Mouse (Mus musculus) midbrain, embryonic 10.5 days (tissue): ENCODE results near the gene Swt1. TPM values are rescaled to one million over a fixed set of nuclear protein-coding genes. Genes with fewer than 3 reads are reported as not detected.
A peak's percentile ranks its signal among the peaks of the same experiment; 100 is the strongest.
"Not testable (repeated sequence)": the region's sequence is repeated elsewhere in the genome, so short reads cannot be mapped to it uniquely, and the experiment has no call there.

Experiments used
- DNase-seq: peaks from one replicate; pipeline ENCODE4 v3.0.0-alpha.2; 2017; ENCODE audit warnings: low spot score
- H3K27ac ChIP-seq: fragments of 300-500 bp; sonication (generic); replicated peaks from 2 replicates; pipeline ENCODE4 v1.5.1; 2016; ENCODE audit warnings: mild to moderate bottlenecking
- H3K27me3 ChIP-seq: fragments of 300-500 bp; sonication (generic); 2 replicates; pipeline ENCODE4 v1.6.1; 2016; ENCODE audit warnings: low read depth, mild to moderate bottlenecking; ENCODE audit not compliant: poor library complexity, severe bottlenecking
- H3K36me3 ChIP-seq: fragments of 300-500 bp; sonication (generic); 2 replicates; pipeline ENCODE4 v1.6.1; 2016; ENCODE audit warnings: mild to moderate bottlenecking, moderate library complexity
- H3K4me1 ChIP-seq: fragments of 300-500 bp; sonication (generic); 2 replicates; pipeline ENCODE4 v1.6.1; 2016
- H3K4me3 ChIP-seq: fragments of 300-500 bp; sonication (generic); 2 replicates; pipeline ENCODE4 v1.5.1; 2016; ENCODE audit warnings: mild to moderate bottlenecking, moderate library complexity
- H3K9me3 ChIP-seq: fragments of 300-500 bp; sonication (generic); replicated peaks from 2 replicates; pipeline ENCODE4 v1.6.1; 2016; ENCODE audit warnings: mild to moderate bottlenecking
- WGBS: fragments of 180-500 bp; shearing (Covaris S2); methylation state at CpG from one replicate; pipeline ENCODE4 v1.1.7; 2016; 5-methylcytosine and 5-hydroxymethylcytosine counted together
- polyA plus RNA-seq: library from polyadenylated mRNA; unstranded; fragments of >200 nt; fragmentation: Nextera tagmentation; extraction: Ambion mirVana; gene quantifications from 2 replicates; pipeline ENCODE4 v1.2.1, GENCODE M21; 2016

The Swt1 gene
- polyA plus RNA-seq, 1 experiment from 2014 or later, result 22.8 TPM

- WGBS, result 89% methylated on average over 2 of the region's 2 CpGs
- no peak for DNase-seq
- H3K36me3 ChIP-seq, result peaks cover 88% of the 10 kb centered on the region
Observed at GRCm38 (mm10) chr1:151352911-151353310, 75.3 kb downstream of the Swt1 start.

GRCm38 (mm10) chr1:151348293-151348692, 80.0 kb downstream of the Swt1 start:
- H3K27ac ChIP-seq, H3K4me3 ChIP-seq, DNase-seq, H3K27me3 ChIP-seq, H3K9me3 ChIP-seq: not testable (repeated sequence)
- Histone ChIP-seq H3K36me3 (peaks cover 42% of the 10 kb centered on the region), H3K4me1 (peaks cover 31% of the 10 kb centered on the region)
- WGBS, result 87% methylated on average over 4 of the region's 4 CpGs

More at GRCm38 (mm10) chr1:151352911-151353310, 75.3 kb downstream of the Swt1 start:
- H3K4me1 ChIP-seq, result peaks cover 3% of the 10 kb centered on the region; the same call in 1 of the 2 replicates
- H3K9me3 ChIP-seq, result no peaks in the 10 kb centered on the region
- H3K4me3 ChIP-seq, result no peak overlapping the region
- no peak overlapping the region for H3K27ac ChIP-seq
- H3K27me3 ChIP-seq, result no peaks in the 10 kb centered on the region

- Histone ChIP-seq H3K4me1 (peaks cover 41% of the 10 kb centered on the region), H3K4me3 (peak overlapping the region; percentile 95), H3K36me3 (peaks cover 26% of the 10 kb centered on the region), H3K27ac (no peak overlapping the region), H3K9me3 (no peaks in the 10 kb centered on the region), H3K27me3 (no peaks in the 10 kb centered on the region)
- 60% methylated on average over 6 of the region's 6 CpGs for WGBS
- DNase-seq, result no peak
Observed at GRCm38 (mm10) chr1:151346681-151347127, 81.6 kb downstream of the Swt1 start.

- Histone ChIP-seq H3K9me3 (no peaks in the 10 kb centered on the region), H3K4me3 (peak overlapping the region; percentile 95), H3K36me3 (peaks cover 17% of the 10 kb centered on the region), H3K4me1 (peaks cover 41% of the 10 kb centered on the region), H3K27ac (peak overlapping the region; percentile 99), H3K27me3 (no peaks in the 10 kb centered on the region)
- no peak for DNase-seq
Observed at GRCm38 (mm10) chr1:151345863-151346195, 82.4 kb downstream of the Swt1 start.

- H3K9me3 ChIP-seq, result no peaks in the 10 kb centered on the region
- H3K27ac ChIP-seq, result peak overlapping the region; percentile 99
- peaks cover 12% of the 10 kb centered on the region for H3K36me3 ChIP-seq
- H3K4me3 ChIP-seq, result peak overlapping the region; percentile 95
- no peaks in the 10 kb centered on the region for H3K27me3 ChIP-seq
- DNase-seq, result peak; percentile 93
- peaks cover 41% of the 10 kb centered on the region for H3K4me1 ChIP-seq
- WGBS, result under 1% methylated on average over 55 of the region's 55 CpGs
Observed at GRCm38 (mm10) chr1:151345109-151345862, 83.0 kb downstream of the Swt1 start.

- H3K36me3 ChIP-seq, result peaks cover 4% of the 10 kb centered on the region
- DNase-seq, result peak; percentile 97
- WGBS, result under 1% methylated on average over 97 of the region's 104 CpGs
- peaks cover 49% of the 10 kb centered on the region for H3K4me1 ChIP-seq
- no peaks in the 10 kb centered on the region for H3K9me3 ChIP-seq
- peak within 1 kb of the TSS; percentile 99 for H3K27ac ChIP-seq
- H3K4me3 ChIP-seq, result peak within 1 kb of the TSS; percentile 95
- H3K27me3 ChIP-seq, result no peaks in the 10 kb centered on the region
Observed at GRCm38 (mm10) chr1:151344283-151345108, 83.8 kb downstream of the Swt1 start, which contains the start of gene Ivns1abp. Ivns1abp (plus strand) TSS chr1:151344477.

- under 1% methylated on average over 17 of the region's 17 CpGs for WGBS
- H3K27ac ChIP-seq, result peak overlapping the region; percentile 99
- peak; percentile 23 for DNase-seq
- H3K4me3 ChIP-seq, result peak overlapping the region; percentile 95
- H3K36me3 ChIP-seq, result no peaks in the 10 kb centered on the region
- H3K27me3 ChIP-seq, result no peaks in the 10 kb centered on the region
- no peaks in the 10 kb centered on the region for H3K9me3 ChIP-seq
- peaks cover 55% of the 10 kb centered on the region for H3K4me1 ChIP-seq
Observed at GRCm38 (mm10) chr1:151343571-151344282, 84.5 kb downstream of the Swt1 start.

GRCm38 (mm10) chr1:151342968-151343367, 85.3 kb downstream of the Swt1 start:
- 59% methylated on average over 6 of the region's 6 CpGs for WGBS
- Histone ChIP-seq H3K9me3 (no peaks in the 10 kb centered on the region), H3K4me3 (peak overlapping the region; percentile 95; the same call in 1 of the 2 replicates), H3K36me3 (no peaks in the 10 kb centered on the region), H3K27ac (no peak overlapping the region), H3K27me3 (no peaks in the 10 kb centered on the region), H3K4me1 (peaks cover 61% of the 10 kb centered on the region)
- no peak for DNase-seq

GRCm38 (mm10) chr1:151342311-151342710, 85.9 kb downstream of the Swt1 start:
- WGBS, result 69% methylated on average over 3 of the region's 3 CpGs
- H3K27ac ChIP-seq, result no peak overlapping the region

GRCm38 (mm10) chr1:151341321-151342044, 86.8 kb downstream of the Swt1 start:
- WGBS, result 77% methylated on average over 8 of the region's 8 CpGs
- no peaks in the 10 kb centered on the region for H3K27me3 ChIP-seq

More at GRCm38 (mm10) chr1:151342311-151342710, 85.9 kb downstream of the Swt1 start:
- H3K27me3 ChIP-seq, result no peaks in the 10 kb centered on the region
- no peaks in the 10 kb centered on the region for H3K9me3 ChIP-seq
- H3K4me1 ChIP-seq, result peaks cover 59% of the 10 kb centered on the region
- no peaks in the 10 kb centered on the region for H3K36me3 ChIP-seq
- DNase-seq, result no peak
- no peak overlapping the region for H3K4me3 ChIP-seq

GRCm38 (mm10) chr1:151338941-151339340, 89.3 kb downstream of the Swt1 start:
- H3K4me3 ChIP-seq, result no peak overlapping the region
- DNase-seq, result no peak
- H3K36me3 ChIP-seq, result no peaks in the 10 kb centered on the region
- 0 out of 2 replicates have a peak overlapping the region, but pooled peaks have one; percentile 6 for H3K27ac ChIP-seq
- H3K4me1 ChIP-seq, result peaks cover 41% of the 10 kb centered on the region
- no peaks in the 10 kb centered on the region for H3K27me3 ChIP-seq
- WGBS, result 52% methylated on average over 2 of the region's 2 CpGs
- no peaks in the 10 kb centered on the region for H3K9me3 ChIP-seq

More at GRCm38 (mm10) chr1:151341321-151342044, 86.8 kb downstream of the Swt1 start:
- no peaks in the 10 kb centered on the region for H3K36me3 ChIP-seq
- H3K9me3 ChIP-seq, result no peaks in the 10 kb centered on the region
- H3K27ac ChIP-seq, result no peak overlapping the region
- H3K4me3 ChIP-seq, result no peak overlapping the region
- H3K4me1 ChIP-seq, result peaks cover 50% of the 10 kb centered on the region
- no peak for DNase-seq

GRCm38 (mm10) chr1:151338234-151338633, 90.0 kb downstream of the Swt1 start:
- Histone ChIP-seq H3K4me1 (peaks cover 34% of the 10 kb centered on the region), H3K36me3 (no peaks in the 10 kb centered on the region), H3K27me3 (no peaks in the 10 kb centered on the region), H3K4me3 (no peak overlapping the region), H3K27ac (no peak overlapping the region), H3K9me3 (no peaks in the 10 kb centered on the region)
- no peak for DNase-seq
